Mouse (Mus musculus) embryonic facial prominence, embryonic 14.5 days (tissue): ENCODE results near the gene Bpi. TPM values are rescaled to one million over a fixed set of nuclear protein-coding genes. Genes with fewer than 3 reads are reported as not detected.

Experiments
- ATAC-seq: fragments of 200-750 bp; cut with Nextera tagmentation; 2 replicates; pipeline ENCODE4 v1.8.0; 2017; ENCODE audit warnings: low read depth, moderate number of reproducible peaks, moderate TSS enrichment
- DNase-seq: peaks from one replicate; pipeline ENCODE4 v3.0.0-alpha.2; 2015; ENCODE audit warnings: low spot score
- H3K27ac ChIP-seq: fragments of 300-500 bp; sonication (generic); replicated peaks from 2 replicates; pipeline ENCODE4 v1.5.1; 2014; ENCODE audit warnings: low read depth, mild to moderate bottlenecking, low read length, moderate library complexity
- H3K27me3 ChIP-seq: fragments of 300-500 bp; sonication (generic); replicated peaks from 2 replicates; pipeline ENCODE4 v1.6.1; 2014; ENCODE audit warnings: low read length; ENCODE audit not compliant: control insufficient read depth, insufficient read depth
- H3K36me3 ChIP-seq: fragments of 300-500 bp; sonication (generic); 2 replicates; pipeline ENCODE4 v1.6.1; 2014; ENCODE audit warnings: low read length, mixed read lengths; ENCODE audit not compliant: control insufficient read depth, insufficient read depth
- H3K4me1 ChIP-seq: fragments of 300-500 bp; sonication (generic); 2 replicates; pipeline ENCODE4 v1.6.1; 2014; ENCODE audit warnings: antibody characterized with exemption, low read length; ENCODE audit not compliant: control insufficient read depth, insufficient read depth
- H3K4me2 ChIP-seq: fragments of 300-500 bp; sonication (generic); 2 replicates; pipeline ENCODE4 v1.6.1; 2014; ENCODE audit warnings: low read depth, mild to moderate bottlenecking, low read length, moderate library complexity, mixed read lengths
- H3K4me3 ChIP-seq: fragments of 300-500 bp; sonication (generic); 2 replicates; pipeline ENCODE4 v1.5.1; 2014; ENCODE audit warnings: low read depth, mild to moderate bottlenecking, low read length
- H3K9ac ChIP-seq: fragments of 300-500 bp; sonication (generic); 2 replicates; pipeline ENCODE4 v1.6.1; 2014; ENCODE audit warnings: low read depth, mild to moderate bottlenecking, low read length, moderate library complexity, mixed read lengths
- H3K9me3 ChIP-seq: fragments of 300-500 bp; sonication (generic); 2 replicates; pipeline ENCODE4 v1.6.1; 2016; ENCODE audit warnings: low read length; ENCODE audit not compliant: control insufficient read depth
- WGBS: fragments of 180-500 bp; shearing (Covaris S2); extraction: QIAGEN DNeasy Blood & Tissue Kit; methylation state at CpG from one replicate; pipeline ENCODE4 v1.1.7; 2014; 5-methylcytosine and 5-hydroxymethylcytosine counted together
- polyA plus RNA-seq: library from polyadenylated mRNA; unstranded; fragments of >200 nt; fragmentation: Nextera tagmentation; extraction: Ambion mirVana; gene quantifications from 2 replicates; pipeline ENCODE4 v1.2.1, GENCODE M21; 2014

Gene Bpi
- polyA plus RNA-seq, 1 experiment from 2014 or later: not detected

DNA sequence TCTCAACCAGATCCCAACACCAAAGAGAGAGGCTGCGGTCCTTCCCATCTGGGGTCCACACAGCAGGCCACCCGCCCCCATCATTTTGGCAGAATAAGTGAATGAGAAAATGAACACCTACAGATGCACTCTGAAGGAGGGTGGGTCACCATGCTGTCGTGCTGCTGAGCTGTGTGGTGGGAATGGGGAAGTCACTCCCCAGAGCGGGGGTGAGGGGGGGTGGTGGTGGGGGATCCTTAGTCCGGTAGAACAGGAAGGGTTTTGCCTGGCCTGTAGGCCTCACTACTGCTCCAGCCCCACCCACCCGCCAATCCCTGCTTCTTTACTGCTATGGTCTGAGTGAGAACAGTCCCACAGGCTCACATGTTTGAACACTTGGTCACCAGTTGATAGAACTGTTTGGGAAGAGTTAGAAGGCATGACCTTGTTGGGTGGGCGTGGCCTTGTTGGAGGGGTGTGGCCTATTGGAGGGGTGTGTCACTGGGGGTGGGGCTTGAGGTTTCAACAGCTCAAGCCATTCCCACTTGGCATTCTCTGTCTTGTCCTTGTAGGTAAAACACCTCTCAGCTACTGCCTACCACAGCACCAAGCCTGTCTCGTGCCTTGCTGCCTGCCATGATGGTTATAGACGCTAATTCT is 36.3 kb upstream of the Bpi start:
- H3K4me2 ChIP-seq: no peak overlapping the region
- no peak for ATAC-seq
- 90% methylated on average over 9 of the region's 9 CpGs for WGBS
- H3K27ac ChIP-seq: no peak overlapping the region
- no peaks in the 10 kb centered on the region for H3K27me3 ChIP-seq
- no peak overlapping the region for H3K9ac ChIP-seq
- H3K36me3 ChIP-seq: no peaks in the 10 kb centered on the region; the same call in 1 of the 2 replicates
- no peak for DNase-seq
- H3K4me1 ChIP-seq: peaks cover 8% of the 10 kb centered on the region
- no peak overlapping the region for H3K4me3 ChIP-seq
- H3K9me3 ChIP-seq: no peaks in the 10 kb centered on the region

- H3K27me3 ChIP-seq: no peaks in the 10 kb centered on the region
- ATAC-seq (peak; percentile 70; the same call in 1 of the 2 replicates), DNase-seq (peak; percentile 79)
- no peak overlapping the region for H3K4me2 ChIP-seq
- H3K4me1 ChIP-seq: peaks cover 8% of the 10 kb centered on the region
- WGBS: 42% methylated on average over 4 of the region's 4 CpGs
- H3K4me3 ChIP-seq: no peak overlapping the region
- peak overlapping the region; percentile 78 for H3K27ac ChIP-seq
- H3K9me3 ChIP-seq: no peaks in the 10 kb centered on the region
- no peak overlapping the region for H3K9ac ChIP-seq
- H3K36me3 ChIP-seq: no peaks in the 10 kb centered on the region; the same call in 1 of the 2 replicates
Observed at GRCm38 (mm10) chr2:158222664-158223063, 35.2 kb upstream of the Bpi start.

DNA sequence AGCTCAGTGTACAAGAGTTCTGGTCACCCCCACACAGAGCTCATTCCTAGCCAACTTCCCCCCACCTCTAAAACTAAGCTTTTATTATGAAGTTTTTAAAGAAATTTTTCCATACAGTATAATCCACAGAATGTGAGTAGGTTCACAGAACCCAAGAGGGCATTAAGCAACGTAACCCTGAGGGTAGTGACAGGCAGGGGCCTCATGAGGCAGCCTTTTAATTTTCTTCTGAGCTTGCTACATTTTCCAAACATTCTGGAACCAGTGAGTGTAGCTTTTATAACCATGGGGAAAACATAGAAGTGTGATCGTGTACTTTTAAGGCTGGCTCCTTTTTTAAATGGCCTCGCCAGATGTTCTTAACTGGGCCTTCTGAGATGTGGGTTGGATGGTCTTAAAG is 34.4 kb upstream of the Bpi start:
- Histone ChIP-seq H3K4me3 (no peak overlapping the region), H3K27ac (peak overlapping the region; percentile 78), H3K4me2 (no peak overlapping the region), H3K9ac (no peak overlapping the region), H3K4me1 (peaks cover 8% of the 10 kb centered on the region), H3K36me3 (no peaks in the 10 kb centered on the region; the same call in 1 of the 2 replicates), H3K9me3 (no peaks in the 10 kb centered on the region), H3K27me3 (no peaks in the 10 kb centered on the region)
- no peak for ATAC-seq
- WGBS: 50% methylated on average over 3 of the region's 3 CpGs
- no peak for DNase-seq

- Histone ChIP-seq H3K27me3 (no peaks in the 10 kb centered on the region), H3K9me3 (no peaks in the 10 kb centered on the region), H3K4me1 (peaks cover 14% of the 10 kb centered on the region), H3K4me3 (no peak overlapping the region), H3K9ac (no peak overlapping the region), H3K36me3 (no peaks in the 10 kb centered on the region), H3K27ac (no peak overlapping the region), H3K4me2 (no peak overlapping the region)
- no peak for ATAC-seq
- DNase-seq: peak; percentile 42
- 68% methylated on average over 5 of the region's 5 CpGs for WGBS
Observed at GRCm38 (mm10) chr2:158225301-158225700, 32.6 kb upstream of the Bpi start.

- peak; percentile 78 for ATAC-seq
- peak within 1 kb of the TSS; percentile 69 for H3K27ac ChIP-seq
Observed at GRCm38 (mm10) chr2:158228670-158229502, 29.0 kb upstream of the Bpi start, which contains the start of gene D630003M21Rik. Gene D630003M21Rik, minus strand, starts transcription at chr2:158229222.

GRCm38 (mm10) chr2:158229503-158229892 is 28.4 kb upstream of the Bpi start:
- no peaks in the 10 kb centered on the region for H3K27me3 ChIP-seq
- peak overlapping the region; percentile 60 for H3K9ac ChIP-seq
- H3K27ac ChIP-seq: peak overlapping the region; percentile 69
- H3K4me3 ChIP-seq: peak overlapping the region; percentile 52
- WGBS: 25% methylated on average over 7 of the region's 7 CpGs
- ATAC-seq (no peak), DNase-seq (no peak)
- H3K4me2 ChIP-seq: peak overlapping the region; percentile 82
- H3K4me1 ChIP-seq: peaks cover 12% of the 10 kb centered on the region; the same call in 1 of the 2 replicates
- no peaks in the 10 kb centered on the region for H3K9me3 ChIP-seq
- no peaks in the 10 kb centered on the region for H3K36me3 ChIP-seq

More at GRCm38 (mm10) chr2:158228670-158229502, 29.0 kb upstream of the Bpi start, which contains the start of gene D630003M21Rik:
- no peaks in the 10 kb centered on the region for H3K36me3 ChIP-seq
- H3K4me2 ChIP-seq: peak within 1 kb of the TSS; percentile 82
- under 1% methylated on average over 20 of the region's 55 CpGs for WGBS
- peaks cover 12% of the 10 kb centered on the region; the same call in 1 of the 2 replicates for H3K4me1 ChIP-seq
- no peaks in the 10 kb centered on the region for H3K27me3 ChIP-seq
- H3K9me3 ChIP-seq: no peaks in the 10 kb centered on the region
- H3K9ac ChIP-seq: peak within 1 kb of the TSS; percentile 60
- H3K4me3 ChIP-seq: peak within 1 kb of the TSS; percentile 52
- peak; percentile 60 for DNase-seq

DNA sequence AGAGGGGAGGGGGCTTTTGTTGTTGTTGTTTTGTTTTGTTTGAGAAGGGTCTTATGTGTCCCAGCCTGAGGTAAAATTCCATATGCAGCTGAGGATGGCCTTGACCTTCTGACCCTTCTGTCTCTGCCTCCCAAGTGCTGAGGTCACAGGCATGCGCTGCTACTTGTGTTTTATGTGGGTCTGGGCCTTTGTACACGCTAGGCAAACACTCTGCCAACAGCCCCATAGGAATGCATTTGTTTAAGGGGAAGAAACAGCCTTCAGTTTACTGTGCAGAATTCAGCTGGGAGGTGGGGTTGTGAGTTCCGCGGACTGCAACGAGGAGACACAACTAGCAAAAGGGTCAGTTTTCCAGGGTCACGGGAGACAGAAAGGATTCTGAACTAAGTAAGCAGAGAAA is 27.3 kb upstream of the Bpi start:
- no peaks in the 10 kb centered on the region for H3K27me3 ChIP-seq
- H3K4me1 ChIP-seq: peaks cover 12% of the 10 kb centered on the region; the same call in 1 of the 2 replicates
- DNase-seq: no peak
- no peak overlapping the region for H3K4me2 ChIP-seq
- H3K27ac ChIP-seq: peak overlapping the region; percentile 29; the same call in 1 of the 2 replicates
- no peak for ATAC-seq
- H3K4me3 ChIP-seq: no peak overlapping the region
- WGBS: 36% methylated on average over 6 of the region's 6 CpGs
- no peaks in the 10 kb centered on the region for H3K36me3 ChIP-seq
- H3K9ac ChIP-seq: no peak overlapping the region
- H3K9me3 ChIP-seq: no peaks in the 10 kb centered on the region

DNA sequence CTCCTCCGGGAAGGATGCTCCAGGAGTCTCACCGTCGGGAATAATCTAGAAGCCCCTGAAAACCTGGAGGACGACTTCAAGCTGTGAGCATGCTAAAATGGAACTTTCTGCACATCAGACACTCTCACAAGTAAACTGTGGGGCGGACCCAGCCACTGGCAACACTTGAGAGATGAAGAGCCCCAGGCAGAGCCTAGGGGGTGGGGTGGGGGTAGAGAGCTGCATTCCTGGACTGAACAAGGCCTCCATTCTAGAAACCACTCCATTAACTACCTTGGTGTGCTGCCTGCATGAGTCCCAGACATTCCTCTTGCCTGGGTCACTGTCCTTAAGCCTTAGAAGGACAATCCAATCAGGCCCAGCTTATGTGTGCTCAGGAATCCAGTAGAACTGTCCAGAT is 26.8 kb upstream of the Bpi start:
- no peak for DNase-seq
- Histone ChIP-seq H3K27ac (peak overlapping the region; percentile 29; the same call in 1 of the 2 replicates), H3K4me1 (peaks cover 12% of the 10 kb centered on the region; the same call in 1 of the 2 replicates), H3K9ac (no peak overlapping the region), H3K27me3 (no peaks in the 10 kb centered on the region), H3K4me2 (no peak overlapping the region), H3K36me3 (no peaks in the 10 kb centered on the region), H3K9me3 (no peaks in the 10 kb centered on the region), H3K4me3 (no peak overlapping the region)
- no peak for ATAC-seq
- 36% methylated on average over 5 of the region's 5 CpGs for whole genome bisulfite sequencing
